Mouse (Mus musculus) embryonic facial prominence, embryonic 15.5 days (tissue): ENCODE measurements around the gene Neurl1a. TPM values are rescaled to one million over a fixed set of nuclear protein-coding genes. Genes with fewer than 3 reads are reported as not detected.

Experiments
- ATAC-seq: fragments of 200-750 bp; cut with Nextera tagmentation; 2 replicates; pipeline ENCODE4 v1.8.0; 2017; ENCODE audit warnings: low read depth, moderate TSS enrichment; ENCODE audit not compliant: insufficient number of reproducible peaks, low FRiP score, low TSS enrichment
- H3K27ac ChIP-seq: fragments of 300-500 bp; sonication (generic); replicated peaks from 2 replicates; pipeline ENCODE4 v1.5.1; 2015; ENCODE audit warnings: mild to moderate bottlenecking, inconsistent platforms
- H3K27me3 ChIP-seq: fragments of 300-500 bp; sonication (generic); 2 replicates; pipeline ENCODE4 v1.6.1; 2015; ENCODE audit warnings: inconsistent platforms
- H3K36me3 ChIP-seq: fragments of 300-500 bp; sonication (generic); 2 replicates; pipeline ENCODE4 v1.6.1; 2015; ENCODE audit warnings: mild to moderate bottlenecking, inconsistent platforms
- H3K4me1 ChIP-seq: fragments of 300-500 bp; sonication (generic); 2 replicates; pipeline ENCODE4 v1.6.1; 2015; ENCODE audit warnings: inconsistent platforms
- H3K4me2 ChIP-seq: fragments of 300-500 bp; sonication (generic); replicated peaks from 2 replicates; pipeline ENCODE4 v1.6.1; 2015; ENCODE audit warnings: mild to moderate bottlenecking, inconsistent platforms
- H3K4me3 ChIP-seq: fragments of 300-500 bp; sonication (generic); replicated peaks from 2 replicates; pipeline ENCODE4 v1.5.1; 2015; ENCODE audit warnings: mild to moderate bottlenecking, inconsistent platforms
- H3K9ac ChIP-seq: fragments of 300-500 bp; sonication (generic); 2 replicates; pipeline ENCODE4 v1.6.1; 2015; ENCODE audit warnings: inconsistent platforms
- H3K9me3 ChIP-seq: fragments of 300-500 bp; sonication (generic); replicated peaks from 2 replicates; pipeline ENCODE4 v1.6.1; 2016; ENCODE audit warnings: inconsistent platforms
- WGBS: fragments of 180-500 bp; shearing (Covaris S2); methylation state at CpG from one replicate; pipeline ENCODE4 v1.1.7; 2015; 5-methylcytosine and 5-hydroxymethylcytosine counted together
- polyA plus RNA-seq: library from polyadenylated mRNA; unstranded; fragments of >200 nt; fragmentation: Nextera tagmentation; extraction: Ambion mirVana; gene quantifications from 2 replicates; pipeline ENCODE4 v1.2.1, GENCODE M21; 2015

The Neurl1a gene
- polyA plus RNA-seq, 1 experiment from 2014 or later = 9.0 TPM

DNA sequence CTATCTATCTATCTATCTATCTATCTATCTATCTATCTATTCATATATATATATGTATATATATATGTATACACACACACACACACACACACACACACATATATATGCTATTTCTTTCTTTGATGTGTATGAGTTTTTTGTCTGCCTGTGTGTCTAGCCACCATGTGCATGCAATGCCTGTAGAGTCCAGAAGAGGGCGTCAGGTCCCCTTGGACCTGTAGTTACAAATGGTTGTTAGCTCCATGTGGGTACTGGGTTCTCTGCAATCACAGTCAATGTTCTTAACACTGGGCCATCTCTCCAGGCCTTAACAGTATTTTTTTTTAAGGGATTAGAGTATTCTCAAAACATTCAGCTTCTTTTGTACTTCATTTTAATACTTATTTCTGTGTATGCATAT lies 34.9 kb downstream of the Neurl1a start:
- H3K36me3 ChIP-seq = no peaks in the 10 kb centered on the region
- H3K27me3 ChIP-seq = no peaks in the 10 kb centered on the region
- no peaks in the 10 kb centered on the region for H3K9me3 ChIP-seq
- no peak overlapping the region for H3K4me3 ChIP-seq
- no peak overlapping the region for H3K9ac ChIP-seq
- no peak for ATAC-seq
- H3K4me1 ChIP-seq = no peaks in the 10 kb centered on the region
- no peak overlapping the region for H3K27ac ChIP-seq
- H3K4me2 ChIP-seq = no peak overlapping the region
- 54% methylated on average over 1 of the region's 1 CpGs for WGBS

DNA sequence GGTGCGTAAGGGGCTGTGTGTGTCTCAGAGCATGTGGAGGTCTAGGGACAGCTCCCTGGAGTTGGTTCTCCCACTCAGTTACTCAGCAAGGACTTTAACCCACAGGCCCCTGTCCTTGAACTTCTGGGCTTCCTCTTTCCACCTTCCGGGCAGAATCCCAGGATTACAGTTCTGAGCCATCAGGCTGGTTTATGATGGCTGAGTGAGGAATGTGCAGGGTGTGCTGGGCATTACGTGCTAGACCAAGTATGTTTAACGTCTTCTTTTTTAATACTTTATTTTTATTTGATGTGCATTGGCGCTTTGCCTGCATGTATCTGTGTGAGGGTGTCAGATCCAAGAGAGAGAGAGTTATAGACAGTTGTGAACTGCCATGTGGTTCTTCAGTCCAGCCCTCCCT lies 38.1 kb downstream of the Neurl1a start:
- 75% methylated on average over 5 of the region's 5 CpGs for WGBS
- H3K4me3 ChIP-seq = no peak overlapping the region
- H3K9ac ChIP-seq = no peak overlapping the region
- H3K4me2 ChIP-seq = no peak overlapping the region
- H3K27me3 ChIP-seq = no peaks in the 10 kb centered on the region
- H3K4me1 ChIP-seq = no peaks in the 10 kb centered on the region
- H3K36me3 ChIP-seq = no peaks in the 10 kb centered on the region
- no peaks in the 10 kb centered on the region for H3K9me3 ChIP-seq
- no peak overlapping the region for H3K27ac ChIP-seq
- ATAC-seq = no peak

GRCm38 (mm10) chr19:47219622-47220021 lies 41.0 kb downstream of the Neurl1a start:
- H3K4me3 ChIP-seq = no peak overlapping the region
- no peak for ATAC-seq
- no peak overlapping the region for H3K4me2 ChIP-seq
- no peak overlapping the region for H3K27ac ChIP-seq
- H3K9ac ChIP-seq = no peak overlapping the region
- no peaks in the 10 kb centered on the region for H3K9me3 ChIP-seq
- 71% methylated on average over 4 of the region's 4 CpGs for WGBS
- H3K36me3 ChIP-seq = no peaks in the 10 kb centered on the region
- H3K27me3 ChIP-seq = no peaks in the 10 kb centered on the region
- no peaks in the 10 kb centered on the region for H3K4me1 ChIP-seq

DNA sequence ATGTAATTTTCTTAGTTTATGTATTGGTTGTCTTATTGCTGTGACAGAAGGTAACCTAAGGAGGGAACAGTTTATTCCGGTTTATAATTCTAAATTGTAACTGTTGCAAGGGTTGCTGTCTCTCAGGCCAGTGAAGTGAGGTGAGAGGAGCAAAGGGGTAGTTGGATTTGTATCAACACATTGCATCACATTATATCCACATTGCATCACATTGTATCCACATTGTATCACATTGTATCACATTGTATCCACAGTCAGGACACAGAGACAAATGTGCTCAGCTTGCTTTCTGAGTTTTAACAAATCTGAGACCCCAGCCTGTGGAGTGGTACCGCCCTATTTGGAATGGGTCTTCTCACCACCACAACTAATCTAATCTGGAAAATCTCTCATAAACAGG lies 41.6 kb downstream of the Neurl1a start:
- Histone ChIP-seq H3K9ac (no peak overlapping the region), H3K27me3 (no peaks in the 10 kb centered on the region)

GRCm38 (mm10) chr19:47221006-47221405 lies 42.4 kb downstream of the Neurl1a start:
- 76% methylated on average over 4 of the region's 4 CpGs for WGBS

More for the DNA sequence above, 41.6 kb downstream of the Neurl1a start:
- no peak for ATAC-seq
- H3K27ac ChIP-seq = no peak overlapping the region
- no peaks in the 10 kb centered on the region for H3K4me1 ChIP-seq
- WGBS = 96% methylated on average over 2 of the region's 2 CpGs
- H3K4me2 ChIP-seq = no peak overlapping the region
- no peaks in the 10 kb centered on the region for H3K36me3 ChIP-seq
- no peaks in the 10 kb centered on the region for H3K9me3 ChIP-seq
- H3K4me3 ChIP-seq = no peak overlapping the region

GRCm38 (mm10) chr19:47221500-47222153 lies 43.0 kb downstream of the Neurl1a start:
- 0 out of 2 replicates have a peak overlapping the region, but pooled peaks have one; percentile 11 for H3K27ac ChIP-seq
- no peak overlapping the region for H3K4me3 ChIP-seq
- no peaks in the 10 kb centered on the region for H3K4me1 ChIP-seq
- H3K9me3 ChIP-seq = no peaks in the 10 kb centered on the region
- no peak overlapping the region for H3K9ac ChIP-seq
- H3K4me2 ChIP-seq = no peak overlapping the region
- WGBS = 68% methylated on average over 7 of the region's 7 CpGs
- no peaks in the 10 kb centered on the region for H3K36me3 ChIP-seq
- no peak for ATAC-seq
- H3K27me3 ChIP-seq = no peaks in the 10 kb centered on the region

More at GRCm38 (mm10) chr19:47221006-47221405, 42.4 kb downstream of the Neurl1a start:
- H3K27ac ChIP-seq = no peak overlapping the region
- H3K4me2 ChIP-seq = no peak overlapping the region
- H3K9me3 ChIP-seq = no peaks in the 10 kb centered on the region
- H3K4me1 ChIP-seq = no peaks in the 10 kb centered on the region
- ATAC-seq = no peak
- no peak overlapping the region for H3K9ac ChIP-seq
- no peaks in the 10 kb centered on the region for H3K27me3 ChIP-seq
- H3K36me3 ChIP-seq = no peaks in the 10 kb centered on the region
- no peak overlapping the region for H3K4me3 ChIP-seq

DNA sequence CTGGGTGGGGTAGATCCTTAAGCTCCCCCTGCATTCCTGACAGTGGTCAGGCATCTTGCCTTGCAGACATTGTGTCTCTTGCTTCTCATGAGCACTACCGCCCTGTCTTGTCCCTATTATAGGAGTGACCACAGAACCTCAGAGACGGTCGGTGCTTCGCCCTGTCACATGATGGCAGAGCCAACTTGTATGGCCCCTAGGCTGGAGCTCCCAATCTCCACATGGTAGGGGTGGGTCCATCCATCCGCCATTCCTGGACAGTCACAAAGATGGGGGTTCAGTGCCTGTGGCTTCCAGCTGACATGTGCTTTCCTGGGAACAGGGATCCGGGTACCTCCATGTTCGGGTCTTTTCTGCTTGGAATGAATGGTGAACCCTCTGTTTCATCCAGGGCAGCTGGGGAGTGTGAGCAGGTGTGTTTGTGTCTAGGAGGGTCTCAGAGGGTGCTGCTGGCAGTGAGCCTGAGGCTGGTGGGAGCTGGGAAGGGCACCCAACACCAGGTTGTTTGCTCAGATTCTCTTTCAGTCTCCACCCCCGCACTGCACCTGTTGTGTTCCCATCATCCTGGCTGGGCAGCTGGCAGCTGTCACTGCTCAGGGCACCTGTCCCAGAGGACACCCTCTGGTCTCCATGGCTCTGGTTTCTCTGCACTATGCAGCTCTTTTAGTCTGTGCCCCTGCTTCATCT lies 43.7 kb downstream of the Neurl1a start:
- Histone ChIP-seq H3K27ac (0 out of 2 replicates have a peak overlapping the region, but pooled peaks have one; percentile 60), H3K36me3 (no peaks in the 10 kb centered on the region), H3K4me2 (no peak overlapping the region), H3K9ac (no peak overlapping the region), H3K4me1 (no peaks in the 10 kb centered on the region), H3K9me3 (no peaks in the 10 kb centered on the region), H3K4me3 (no peak overlapping the region), H3K27me3 (no peaks in the 10 kb centered on the region)
- peak; percentile 78 for ATAC-seq
- WGBS = 79% methylated on average over 8 of the region's 8 CpGs

DNA sequence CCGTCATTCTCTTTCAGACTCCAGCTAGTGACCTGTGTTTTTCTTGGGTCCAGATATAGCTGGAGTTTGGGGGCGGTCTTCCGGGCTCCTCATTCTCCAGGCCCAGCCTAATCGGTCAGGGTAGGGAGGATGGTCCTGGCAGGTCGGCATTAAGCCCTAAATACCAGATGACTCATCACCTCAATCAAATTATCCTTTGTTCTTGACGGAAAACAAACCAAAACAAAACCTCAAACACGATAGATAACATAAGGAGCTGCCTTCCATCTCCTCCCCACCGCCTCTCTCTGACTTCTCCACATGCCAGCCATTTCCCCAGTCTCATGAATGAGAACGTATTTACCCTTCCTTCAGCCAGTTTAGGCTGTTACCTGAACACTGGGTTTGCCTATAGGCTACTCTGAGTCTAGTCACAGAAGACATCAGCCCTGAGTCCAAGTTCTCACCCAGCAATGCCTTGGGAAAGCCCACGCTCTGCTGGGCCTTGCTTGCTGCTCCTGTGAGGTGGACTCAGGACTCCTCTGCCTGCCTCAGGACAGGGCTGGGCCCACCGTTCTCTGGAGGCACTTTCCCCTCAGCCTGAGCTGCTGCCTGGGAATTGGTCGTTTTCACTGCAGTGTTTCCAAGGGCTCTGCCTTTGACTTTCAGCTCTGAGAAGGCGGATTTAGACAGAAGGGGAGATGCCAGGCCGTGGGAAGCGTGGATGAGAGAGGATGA lies 44.4 kb downstream of the Neurl1a start:
- H3K4me2 ChIP-seq = no peak overlapping the region
- WGBS = 58% methylated on average over 15 of the region's 15 CpGs
- H3K27ac ChIP-seq = peak overlapping the region; percentile 60; the same call in 1 of the 2 replicates
- no peaks in the 10 kb centered on the region for H3K27me3 ChIP-seq
- H3K9ac ChIP-seq = no peak overlapping the region
- no peaks in the 10 kb centered on the region for H3K9me3 ChIP-seq
- no peaks in the 10 kb centered on the region for H3K4me1 ChIP-seq
- no peaks in the 10 kb centered on the region for H3K36me3 ChIP-seq
- no peak overlapping the region for H3K4me3 ChIP-seq
- no peak for ATAC-seq

- H3K4me2 ChIP-seq = no peak overlapping the region
- H3K36me3 ChIP-seq = no peaks in the 10 kb centered on the region
- no peak overlapping the region for H3K9ac ChIP-seq
- ATAC-seq = no peak
- no peaks in the 10 kb centered on the region for H3K27me3 ChIP-seq
- no peak overlapping the region for H3K27ac ChIP-seq
- 86% methylated on average over 4 of the region's 4 CpGs for WGBS
- no peaks in the 10 kb centered on the region for H3K9me3 ChIP-seq
- H3K4me1 ChIP-seq = peaks cover 12% of the 10 kb centered on the region
- no peak overlapping the region for H3K4me3 ChIP-seq
These were observed 46.1 kb downstream of the Neurl1a start for GRCm38 (mm10) chr19:47224743-47225142.

DNA sequence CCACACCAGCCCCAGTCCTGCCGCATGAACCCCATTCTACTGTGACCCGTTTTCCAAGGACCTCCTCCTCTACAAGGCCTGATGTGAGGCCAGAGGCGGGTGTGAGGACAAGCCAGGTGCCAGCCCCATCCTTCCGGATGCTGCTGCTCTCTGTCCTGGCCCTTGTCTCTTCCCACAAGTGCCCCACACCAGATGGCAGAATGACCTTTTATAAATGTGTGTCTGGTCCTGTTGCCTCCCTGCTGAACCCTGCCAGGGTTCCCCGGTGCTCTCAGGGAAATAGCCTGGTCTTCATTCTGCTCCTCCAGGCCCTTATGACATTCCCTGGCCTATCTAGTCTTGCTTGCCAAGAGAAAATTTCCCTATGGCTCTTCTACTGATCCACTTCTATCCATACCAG lies 47.2 kb downstream of the Neurl1a start:
- Histone ChIP-seq H3K4me1 (peaks cover 12% of the 10 kb centered on the region), H3K9me3 (no peaks in the 10 kb centered on the region), H3K9ac (no peak overlapping the region), H3K4me2 (no peak overlapping the region), H3K27me3 (no peaks in the 10 kb centered on the region), H3K27ac (no peak overlapping the region), H3K4me3 (no peak overlapping the region), H3K36me3 (no peaks in the 10 kb centered on the region)
- WGBS = 82% methylated on average over 5 of the region's 5 CpGs
- ATAC-seq = no peak

- Histone ChIP-seq H3K27ac (no peak overlapping the region; the same call in 1 of the 2 replicates), H3K36me3 (no peaks in the 10 kb centered on the region), H3K4me2 (peak overlapping the region; percentile 52), H3K9me3 (no peaks in the 10 kb centered on the region), H3K4me3 (peak overlapping the region; percentile 26), H3K4me1 (peaks cover 12% of the 10 kb centered on the region), H3K9ac (no peak overlapping the region), H3K27me3 (no peaks in the 10 kb centered on the region)
- 5% methylated on average over 17 of the region's 17 CpGs for WGBS
- peak; percentile 76 for ATAC-seq
These were observed 50.2 kb downstream of the Neurl1a start for GRCm38 (mm10) chr19:47228725-47229252.
